Mouse (Mus musculus) layer of hippocampus, postnatal 10 days (tissue): Measurements from ENCODE around the gene Aaas. TPM values are rescaled to one million over a fixed set of nuclear protein-coding genes. Genes with fewer than 3 reads are reported as not detected.

ENCODE experiments used
- DNase-seq, 2 experiments: peaks; one replicate each; pipeline ENCODE4 v3.0.0; 2021; ENCODE audit warnings: low spot score in 2 of 2
- long read RNA-seq: library from polyadenylated mRNA; stranded (forward); transcript quantifications from one replicate; pipeline ENCODE4 v2.0.0, GENCODE M21; 2023
- total RNA-seq, 2 experiments: library from RNA; stranded (reverse); gene quantifications; 2 replicates each; pipeline ENCODE4 v1.2.3; 2021

Aaas gene
- total RNA-seq: 10 to 100 TPM; 23.2 to 26.3 TPM
- long read RNA-seq, transcript Aaas-201 (16 exons, 1,811 nt): major isoform, 20 of 26 reads
- long read RNA-seq, partial matches to known transcripts: 3 of 26 reads
- long read RNA-seq, other reads (novel, unspliced or antisense): 2 of 26 reads

DNA sequence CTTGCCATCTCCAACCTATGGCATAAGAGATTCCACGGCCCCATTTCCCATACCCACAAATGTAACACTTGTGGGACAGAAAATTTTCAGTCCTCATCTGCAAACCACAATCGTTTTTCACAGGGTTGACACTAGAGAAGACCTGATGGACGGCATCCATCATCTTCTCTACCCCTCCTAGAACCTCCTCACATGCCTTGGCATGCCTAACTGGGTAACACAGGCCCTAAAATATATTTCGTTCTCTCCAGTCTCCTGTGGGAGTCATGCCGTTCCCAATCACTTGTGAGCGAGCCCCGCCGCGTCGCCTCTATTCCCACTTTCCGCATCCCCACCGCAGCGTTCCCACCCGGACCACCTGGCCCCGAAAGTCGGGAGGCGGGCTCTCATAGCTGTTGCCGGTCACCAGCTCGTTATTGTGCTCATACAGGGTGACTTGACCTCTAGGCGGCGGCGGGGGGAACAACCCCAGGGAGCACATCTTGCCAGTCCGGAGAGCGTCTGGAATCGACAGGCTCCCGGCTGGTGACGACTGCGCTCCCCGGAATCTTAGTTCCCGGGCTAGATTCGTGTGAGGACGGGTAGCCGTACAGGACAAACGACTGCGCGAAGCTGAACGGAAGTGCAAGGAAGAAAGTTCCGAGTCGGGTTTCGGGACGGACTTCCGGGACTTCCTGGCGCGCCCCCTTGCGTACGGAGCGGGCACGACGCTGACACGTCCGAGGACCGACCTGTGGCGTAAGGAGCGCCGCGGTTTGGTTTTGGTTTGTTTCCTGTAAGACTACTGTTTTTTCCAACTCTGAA is at the start of gene Aaas:
TSS of gene Aaas (minus strand) at position 634 of the 804 bp plus-strand sequence.
- peak; percentile 95 to 96 for DNase-seq

DNA sequence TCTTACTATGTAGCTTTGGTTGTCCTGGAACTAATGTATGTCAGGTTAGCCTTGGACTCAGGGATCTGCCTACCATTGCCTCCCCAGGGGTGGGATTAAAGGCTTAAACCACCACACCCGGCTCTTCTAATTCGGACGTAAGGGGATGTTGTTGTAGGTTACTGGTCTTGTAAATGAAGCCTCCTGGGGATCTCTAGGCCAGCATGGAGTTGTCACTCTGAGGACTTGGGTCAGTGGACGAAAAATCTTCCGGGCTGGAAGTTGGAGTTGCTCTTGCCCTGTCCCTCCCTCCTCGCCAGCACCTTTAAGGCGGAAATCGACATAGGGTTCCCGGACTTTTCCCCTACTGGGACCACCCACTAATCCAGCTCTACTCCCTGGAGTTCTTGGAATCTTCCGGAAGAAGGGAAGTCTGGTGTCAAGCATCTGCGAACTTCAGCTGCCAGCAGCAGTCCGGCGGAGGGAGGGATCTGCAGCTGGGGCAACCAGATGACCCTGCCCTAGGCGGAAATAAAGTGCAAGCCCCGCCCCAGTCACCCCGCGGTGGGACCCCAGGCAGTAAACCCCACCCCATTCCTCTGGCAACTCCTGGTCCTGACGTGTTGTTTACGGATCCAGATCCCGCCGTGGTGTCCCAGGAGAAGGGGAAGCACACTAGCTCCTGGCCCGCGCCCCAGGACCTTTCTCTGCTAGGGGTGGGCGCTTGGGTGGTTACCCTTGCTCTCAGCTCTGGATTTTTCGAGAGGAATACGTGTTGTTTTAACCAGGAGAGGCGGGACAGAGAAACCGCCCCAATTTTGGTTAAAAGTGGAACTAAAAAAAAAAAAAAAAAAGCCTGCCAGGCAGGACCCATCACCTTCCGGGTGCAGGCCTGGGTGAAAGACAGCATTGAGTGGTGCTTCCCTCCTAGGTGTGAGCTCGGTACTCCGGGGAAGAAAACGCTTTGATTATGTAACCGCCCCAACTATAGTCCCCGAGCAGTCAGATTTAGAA is 49.0 kb upstream of the Aaas start:
- DNase-seq: peak; percentile 63 to 72

DNA sequence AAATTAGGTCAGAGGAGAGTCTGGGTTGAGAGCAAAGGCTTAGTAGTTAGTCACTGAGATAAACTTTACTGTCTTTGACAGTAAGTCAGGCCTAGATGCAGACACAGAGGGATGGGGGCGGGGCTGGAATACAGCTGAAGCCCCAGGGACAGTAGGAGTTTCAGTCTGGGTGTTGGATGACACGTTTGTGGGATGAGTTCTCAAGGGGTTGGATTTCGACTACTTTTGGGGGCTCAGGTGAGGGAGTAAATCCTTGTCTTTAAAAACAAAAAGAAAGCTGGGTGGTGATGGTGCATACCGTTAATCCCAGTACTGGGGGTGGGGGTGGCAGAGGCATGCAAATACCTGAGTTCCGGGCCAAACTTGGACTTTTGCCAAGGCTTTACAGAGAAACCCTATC is 48.1 kb upstream of the Aaas start:
- DNase-seq: no peak

DNA sequence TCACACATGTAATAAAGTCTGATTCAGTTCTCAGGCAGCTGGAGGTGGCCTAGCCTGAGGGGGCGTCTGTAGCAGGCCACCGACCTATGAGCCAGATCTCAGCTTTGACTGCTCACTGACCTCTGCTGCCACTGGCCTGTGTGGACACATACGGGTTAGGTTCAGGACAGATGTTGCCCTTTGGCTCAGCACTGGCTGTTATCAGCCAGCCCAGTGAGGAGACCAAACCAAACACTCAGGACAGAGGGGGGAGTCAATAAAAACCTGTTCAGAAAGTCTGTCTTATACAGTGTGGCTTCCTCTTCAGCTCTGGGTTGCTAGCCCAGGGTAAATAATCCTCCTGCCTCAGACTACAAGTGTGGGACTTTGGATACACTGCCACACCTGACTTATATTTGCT is 44.5 kb upstream of the Aaas start:
- no peak for DNase-seq

DNA sequence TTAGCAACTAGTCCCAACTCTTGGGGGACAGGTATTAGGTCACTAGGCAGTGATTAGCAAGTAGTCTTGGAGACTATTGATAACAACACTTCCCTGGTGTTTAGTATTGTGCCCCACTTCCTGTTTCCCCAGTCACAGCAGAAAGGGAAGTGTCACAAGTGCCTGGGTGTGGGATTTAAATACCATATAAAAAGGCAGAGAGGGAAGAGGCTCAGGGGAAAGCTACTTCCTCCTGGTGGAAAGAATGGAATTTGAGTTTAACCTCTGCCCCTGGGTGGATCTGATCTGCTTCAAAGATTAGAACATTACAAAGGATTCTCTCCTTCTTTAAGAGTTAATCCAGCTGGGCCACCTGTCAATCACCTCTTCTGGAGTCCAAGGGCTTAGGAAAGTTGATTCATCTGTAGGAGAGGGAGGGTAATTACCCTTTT is 43.0 kb upstream of the Aaas start:
- no peak for DNase-seq

DNA sequence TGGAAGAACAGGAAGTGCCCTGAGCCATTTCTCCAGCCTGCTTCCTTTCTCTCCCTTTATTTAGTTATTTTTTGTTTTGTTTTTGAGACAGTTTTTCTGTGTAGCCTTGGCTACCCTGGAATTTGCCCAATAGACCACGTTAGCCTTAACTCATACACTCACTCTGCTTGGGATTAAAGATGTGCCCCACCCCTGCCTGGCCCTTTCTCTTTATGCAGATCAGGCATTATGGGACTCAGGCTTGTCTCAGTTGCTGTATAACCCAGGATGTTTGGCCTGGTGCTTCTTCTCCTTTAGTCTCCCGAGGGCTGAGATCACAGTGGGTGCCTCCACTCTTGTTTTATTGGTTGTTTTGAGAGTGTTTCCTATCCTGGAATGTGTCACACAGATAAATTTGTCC is 41.9 kb upstream of the Aaas start:
- no peak for DNase-seq

DNA sequence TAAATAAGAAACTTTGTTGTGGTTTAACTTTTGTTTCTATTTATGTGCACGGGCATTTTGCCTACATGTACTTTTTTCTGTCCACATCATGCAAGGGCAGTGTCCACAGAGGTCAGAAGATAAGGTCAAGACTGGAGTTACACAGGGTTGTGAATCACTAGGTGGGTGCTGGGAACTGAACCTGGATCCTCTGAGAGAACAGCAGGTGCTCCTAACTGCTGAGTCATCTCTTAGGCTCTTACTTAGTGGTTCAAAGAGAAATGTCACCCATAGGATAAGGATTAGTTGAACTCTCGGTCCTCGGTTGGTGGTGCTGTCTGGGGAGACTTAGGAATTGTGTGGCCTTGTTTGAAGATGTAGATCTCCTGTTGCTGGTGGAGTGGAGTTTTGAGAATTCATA is 38.4 kb upstream of the Aaas start:
- no peak for DNase-seq

DNA sequence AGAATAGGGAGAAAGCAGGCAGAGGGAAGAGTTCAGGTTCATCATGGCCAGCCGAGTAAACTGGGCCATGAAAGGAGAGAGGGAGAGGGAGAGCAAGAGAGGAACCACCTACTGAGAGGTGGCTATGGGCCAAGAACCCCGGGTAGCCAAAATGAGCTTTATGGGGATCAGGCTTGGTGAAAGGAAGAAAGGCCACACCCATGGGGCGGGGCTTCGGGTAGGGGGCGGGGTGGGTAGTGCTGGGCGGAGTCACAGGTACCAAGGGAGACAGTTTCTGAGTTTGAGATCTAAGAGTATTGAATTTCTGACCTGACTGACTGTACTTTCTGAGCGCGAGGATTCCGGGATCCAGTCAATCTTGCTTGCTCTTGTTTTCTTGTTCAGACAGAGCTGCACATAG is 36.1 kb upstream of the Aaas start:
- DNase-seq: no peak

DNA sequence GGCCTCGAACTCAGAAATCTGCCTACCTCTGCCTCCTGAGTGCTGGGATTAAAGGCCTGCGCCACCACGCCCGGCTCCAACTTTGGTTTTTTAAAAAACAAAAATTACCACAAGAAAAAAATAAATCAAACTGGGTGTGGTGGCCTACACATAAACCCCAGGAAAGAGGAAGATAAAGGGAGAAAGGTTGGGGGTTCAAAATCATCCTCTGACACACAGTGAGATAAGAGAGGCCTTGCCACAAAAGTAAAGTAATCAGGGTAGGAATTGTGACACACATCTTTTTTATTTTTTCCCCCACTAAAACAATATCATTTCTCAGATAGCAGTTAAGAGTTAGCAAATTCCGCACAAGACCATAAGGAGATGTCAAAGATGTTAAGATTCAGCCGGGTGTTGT is 33.1 kb upstream of the Aaas start:
- DNase-seq: no peak

DNA sequence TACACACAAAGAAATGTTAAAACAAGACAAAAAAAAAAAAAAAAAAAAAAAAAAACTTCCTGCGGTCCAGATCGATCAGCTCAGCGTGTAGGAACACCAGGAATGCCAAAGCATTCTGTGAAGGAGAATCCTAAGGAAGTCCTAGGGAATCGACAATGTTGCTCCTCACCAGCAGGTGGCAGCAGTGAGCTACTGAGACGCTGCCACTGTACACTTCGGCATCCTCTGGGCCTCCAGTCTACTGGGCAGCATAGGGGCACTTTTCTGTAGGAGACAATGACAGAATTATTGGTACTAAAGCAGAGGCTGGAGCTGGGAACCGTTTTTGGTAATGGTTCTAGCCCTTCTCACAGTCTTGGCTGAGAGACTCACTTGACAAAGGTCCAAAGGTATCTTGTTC is 31.0 kb upstream of the Aaas start:
- DNase-seq: peak; percentile 83 to 86

DNA sequence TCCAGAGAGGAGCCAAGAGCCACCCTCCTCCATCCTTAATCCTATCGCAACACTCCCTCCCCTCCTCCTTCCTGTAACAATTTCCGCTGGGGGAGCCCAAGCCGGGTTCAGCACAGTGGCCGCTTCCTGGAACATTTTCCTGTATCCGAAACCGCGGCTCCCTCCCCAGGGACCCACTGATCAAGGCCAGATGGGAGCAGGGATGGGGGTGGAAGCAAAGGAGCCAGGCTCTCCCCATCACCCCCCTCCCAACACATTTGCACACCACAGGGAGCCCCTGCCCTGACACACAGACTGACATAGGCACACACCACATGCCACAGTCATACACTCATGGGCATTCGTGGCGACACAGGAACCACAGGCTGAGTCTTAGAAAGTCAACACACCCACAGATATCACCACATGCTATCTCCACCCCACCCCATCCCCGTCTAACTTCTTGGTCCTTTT is 27.3 kb upstream of the Aaas start:
- DNase-seq: no peak

DNA sequence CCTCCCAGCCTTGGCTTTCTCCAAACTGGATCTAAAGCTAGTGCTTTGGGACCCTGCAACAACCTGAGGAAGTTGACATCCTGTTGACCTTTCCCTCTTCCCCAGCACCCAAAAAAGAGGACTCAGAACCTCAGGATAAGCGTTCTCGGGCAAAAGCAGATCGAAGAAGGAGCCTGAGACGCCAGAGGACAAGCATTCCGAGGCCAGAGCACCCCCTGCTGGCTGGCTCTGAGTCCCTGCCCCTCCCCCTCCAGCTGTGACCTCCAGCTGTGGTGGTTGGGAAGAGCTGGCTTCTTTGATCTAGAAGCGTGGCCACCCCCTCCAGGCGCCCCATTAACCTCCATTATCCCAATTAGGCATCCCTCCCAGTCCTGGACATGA is 26.6 kb upstream of the Aaas start:
- peak; percentile 78 to 85 for DNase-seq

DNA sequence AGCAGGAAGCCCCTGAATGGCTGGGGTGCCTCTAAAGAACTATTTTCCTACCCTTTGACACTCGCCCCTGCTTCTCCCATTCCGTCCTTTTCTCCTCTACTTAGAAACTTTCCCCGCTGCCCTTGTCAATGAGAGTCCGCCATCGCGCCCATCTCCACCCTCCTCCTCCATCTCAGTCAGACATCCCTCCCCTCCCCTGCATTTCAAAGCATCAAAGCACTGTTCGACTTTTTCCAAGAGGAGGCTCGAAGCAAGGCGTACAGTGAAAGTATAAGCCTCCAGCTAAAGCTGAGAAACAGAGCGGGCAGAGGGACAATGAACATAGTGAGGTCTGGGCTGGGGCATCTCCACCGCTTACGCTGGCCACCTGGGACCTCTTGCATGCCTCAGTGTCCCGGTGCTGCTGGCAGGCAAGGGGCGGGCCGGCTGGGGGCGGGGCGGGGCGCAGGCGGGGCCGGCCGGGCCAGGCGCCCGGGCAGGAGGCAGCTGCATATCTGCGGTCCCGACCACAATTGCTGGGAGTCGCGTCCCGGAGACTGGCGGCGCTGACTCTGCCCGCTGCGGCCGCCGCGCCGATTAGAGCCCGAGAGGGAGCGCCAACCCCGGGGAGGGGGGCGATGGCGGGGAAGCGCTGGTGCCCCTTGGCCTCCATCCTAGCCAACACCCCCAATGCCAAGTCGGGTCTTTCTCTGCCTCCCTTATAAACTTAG is 26.0 kb upstream of the Aaas start:
- peak; percentile 37 to 45 for DNase-seq

DNA sequence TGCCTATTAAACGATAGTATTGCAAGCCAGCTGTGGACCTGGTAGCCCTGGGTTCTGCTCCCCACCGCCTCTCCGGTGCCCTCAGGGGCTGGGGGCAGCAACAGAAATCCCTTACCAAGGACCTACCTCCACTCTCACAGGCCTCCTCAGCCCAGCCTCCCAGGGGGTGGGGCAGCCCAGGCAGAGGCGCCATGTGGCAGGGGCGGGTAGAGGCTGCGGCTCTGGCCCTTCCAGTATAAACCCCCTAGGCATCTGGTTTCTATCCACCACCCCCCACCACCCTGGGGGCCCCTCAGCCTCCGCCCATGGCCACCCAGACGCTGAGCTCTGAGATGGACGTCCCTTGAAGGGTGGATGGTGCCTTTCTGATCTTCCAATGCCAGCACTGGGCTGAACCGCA is 20.2 kb upstream of the Aaas start:
- DNase-seq: no peak

DNA sequence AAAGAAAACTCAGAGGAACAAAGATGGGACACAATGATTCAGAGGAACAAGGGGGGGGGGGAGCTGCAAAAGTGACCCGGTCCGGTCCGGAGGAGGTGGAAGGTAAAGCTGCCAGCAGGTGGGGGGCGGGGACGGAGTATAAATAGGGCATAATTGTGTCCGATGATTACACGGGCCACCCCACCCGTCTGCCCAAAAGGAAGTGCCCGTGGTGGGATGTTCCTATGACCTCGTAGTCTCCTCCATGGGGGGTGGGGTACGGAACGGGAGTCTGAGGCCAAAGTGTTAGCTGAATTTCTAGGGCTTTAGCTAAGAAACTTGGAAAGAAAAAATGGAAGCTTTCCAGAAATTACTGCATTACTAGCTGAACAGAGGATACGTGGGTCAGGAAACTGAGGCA is 19.4 kb upstream of the Aaas start:
- no peak for DNase-seq

DNA sequence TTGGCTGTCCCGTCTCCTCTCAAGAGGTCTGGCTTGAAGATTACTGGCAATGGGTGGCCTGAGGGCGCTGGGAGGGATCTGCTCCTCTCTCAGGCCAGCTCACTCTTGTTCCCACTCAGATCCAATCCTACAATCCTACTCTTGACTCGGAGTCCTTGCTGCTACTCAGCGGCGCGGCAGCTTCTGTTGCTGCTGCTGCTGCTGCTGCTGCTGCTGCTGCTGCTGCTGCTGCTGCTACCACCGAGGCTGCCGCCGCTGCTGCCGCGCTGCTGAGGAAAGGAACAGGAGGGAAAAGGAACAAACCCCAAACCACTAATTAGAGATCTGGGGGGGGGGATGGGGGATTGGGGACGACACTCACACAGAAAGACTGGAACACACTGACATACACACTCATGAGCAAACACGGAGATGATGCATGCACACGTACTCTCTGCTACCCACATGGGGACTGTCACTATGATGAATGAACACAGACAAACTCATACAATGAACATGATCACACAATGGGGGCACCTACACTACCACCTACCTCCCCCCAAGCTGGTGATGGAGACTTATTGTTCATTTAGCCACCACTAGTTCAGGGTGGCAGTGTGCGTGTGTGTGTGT is 16.3 kb upstream of the Aaas start, which contains the start of gene Sp7:
TSS of gene Sp7 (minus strand) at position 450 of the 612 bp plus-strand sequence.
- DNase-seq: no peak

DNA sequence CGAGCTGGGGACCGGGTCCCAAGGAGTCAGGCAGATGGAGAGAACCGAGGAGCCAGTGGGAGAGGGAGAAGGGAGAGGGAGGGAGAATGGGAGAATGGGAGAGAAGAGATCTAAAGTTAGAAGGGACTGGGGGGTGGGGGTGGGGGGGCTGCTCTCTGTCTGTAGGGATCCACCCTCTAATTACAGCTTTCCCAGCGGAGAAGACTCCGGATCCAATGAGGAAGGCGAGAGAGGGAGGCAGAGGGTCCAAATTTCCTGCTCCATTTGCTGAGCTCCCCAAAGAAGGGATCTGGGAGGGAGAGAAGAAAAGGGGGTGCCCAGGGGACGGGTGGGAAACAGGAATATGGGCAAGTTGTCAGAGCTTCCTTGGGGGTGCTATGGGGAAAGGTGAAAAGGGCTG is 15.7 kb upstream of the Aaas start:
- DNase-seq: no peak

DNA sequence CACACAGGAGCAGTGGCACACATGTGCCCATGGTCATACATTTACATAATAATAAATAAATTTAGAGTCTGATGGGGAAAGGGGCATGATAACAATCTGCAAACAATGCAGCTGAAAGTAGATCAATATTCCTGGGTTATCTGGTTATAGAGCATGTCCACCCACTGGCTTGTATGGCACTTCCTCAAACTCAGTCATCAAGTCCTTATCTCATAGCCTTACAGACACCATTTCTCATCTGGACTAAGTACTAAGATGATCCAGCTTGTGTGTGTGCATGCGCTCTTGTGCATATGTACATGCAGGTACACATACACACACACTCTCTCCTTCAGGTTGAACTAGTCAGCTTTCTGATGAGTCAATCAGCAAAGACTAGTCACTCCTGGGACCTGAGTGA is 14.1 kb upstream of the Aaas start:
- DNase-seq: no peak

DNA sequence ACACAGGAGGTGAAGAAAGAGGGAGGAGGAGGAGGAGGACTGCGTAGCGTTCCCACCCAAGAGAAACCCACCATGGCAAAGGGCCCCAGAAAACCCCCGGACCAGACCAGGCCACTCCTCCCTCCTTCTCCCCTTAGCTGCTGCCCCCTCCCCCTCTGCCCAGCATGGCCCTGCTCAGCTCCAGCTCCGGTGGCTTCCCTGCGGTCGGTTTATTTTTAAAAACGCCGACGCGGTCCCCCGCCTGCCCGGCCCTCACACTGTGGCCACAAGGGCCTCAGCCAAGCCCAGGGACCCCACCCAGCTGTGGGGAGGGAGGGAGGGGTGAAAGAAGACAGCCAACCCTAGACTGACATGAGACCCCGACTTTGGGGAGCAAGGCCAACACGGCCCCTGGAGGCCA is 12.1 kb upstream of the Aaas start:
- DNase-seq: no peak

DNA sequence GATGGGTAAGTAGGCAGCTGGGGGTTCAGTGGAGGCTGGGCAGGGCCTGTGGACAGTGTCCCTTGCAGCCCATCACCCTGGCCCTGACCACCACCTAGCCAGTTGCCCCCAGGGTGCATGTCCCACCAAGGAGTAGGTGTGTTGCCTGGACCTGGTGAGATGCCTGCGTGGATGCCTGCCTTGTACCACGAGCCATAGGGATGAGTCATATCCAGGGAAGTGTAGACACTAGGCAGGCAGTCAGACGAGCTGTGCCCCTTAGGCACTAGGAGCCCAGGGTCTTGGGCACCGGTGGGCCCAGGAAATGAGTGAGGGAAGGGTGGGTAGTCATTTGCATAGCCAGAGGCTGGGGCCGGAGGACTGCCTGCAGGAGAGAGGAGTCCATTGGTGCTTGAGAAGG is 8.3 kb upstream of the Aaas start:
- no peak for DNase-seq

DNA sequence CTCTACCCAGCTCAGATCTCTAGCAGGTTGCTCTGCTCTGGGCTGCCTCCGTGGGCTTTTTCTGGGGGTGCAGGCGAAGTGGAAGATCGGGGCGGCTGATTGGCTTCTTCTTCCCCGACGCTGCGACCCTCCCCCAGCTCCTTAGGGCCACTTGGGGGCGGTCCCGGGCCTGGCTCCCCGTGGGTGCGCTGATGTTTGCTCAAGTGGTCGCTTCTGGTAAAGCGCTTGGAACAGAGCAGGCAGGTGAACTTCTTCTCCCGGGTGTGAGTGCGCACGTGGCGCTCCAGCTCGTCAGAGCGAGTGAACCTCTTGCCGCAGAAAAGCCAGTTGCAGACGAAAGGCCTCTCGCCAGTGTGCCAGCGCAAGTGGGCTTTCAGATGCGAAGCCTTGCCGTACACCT is 7.6 kb upstream of the Aaas start:
- DNase-seq: no peak
